Mouse (Mus musculus): ENCODE results near the gene Rsbn1.

- TF ChIP-seq CTCF (IDR thresholded peaks at IDR 0.05; ENCODE audit: borderline replicate concordance, extremely low read depth, insufficient read depth, insufficient read length) (no peak), POLR2A (IDR thresholded peaks at IDR 0.05; ENCODE audit: borderline replicate concordance, extremely low read depth, insufficient read depth, insufficient read length, poor library complexity, severe bottlenecking) (no peak)
These were observed 53.3 kb downstream of the Rsbn1 start for GRCm38 (mm10) chr3:103967231-103967630.
